Mouse (Mus musculus) megakaryocyte-erythroid progenitor cell, adult 5-6 weeks (primary cell): ENCODE results near the gene Blvrb. TPM values are rescaled to one million over a fixed set of nuclear protein-coding genes. Genes with fewer than 3 reads are reported as not detected.

Source experiments
- ATAC-seq: replicated peaks from 2 replicates; pipeline ENCODE4 v1.8.0; 2016; ENCODE audit warnings: mild to moderate bottlenecking, inconsistent platforms; ENCODE audit not compliant: severe bottlenecking, poor library complexity, low FRiP score, low TSS enrichment
- total RNA-seq, 2 experiments: library from RNA; stranded (forward) in 1 of 2; stranded (reverse) in 1 of 2; fragments of 200-1000, 215-1000 nt in 1 of 2; fragments of >200 nt in 1 of 2; fragmentation: Nextera tagmentation in 1 of 2; gene quantifications; 2 replicates each; pipeline ENCODE4 v1.2.3; 2014 to 2017

Blvrb gene
- total RNA-seq, 2 experiments from 2014 or later: 213 to 667 TPM

DNA sequence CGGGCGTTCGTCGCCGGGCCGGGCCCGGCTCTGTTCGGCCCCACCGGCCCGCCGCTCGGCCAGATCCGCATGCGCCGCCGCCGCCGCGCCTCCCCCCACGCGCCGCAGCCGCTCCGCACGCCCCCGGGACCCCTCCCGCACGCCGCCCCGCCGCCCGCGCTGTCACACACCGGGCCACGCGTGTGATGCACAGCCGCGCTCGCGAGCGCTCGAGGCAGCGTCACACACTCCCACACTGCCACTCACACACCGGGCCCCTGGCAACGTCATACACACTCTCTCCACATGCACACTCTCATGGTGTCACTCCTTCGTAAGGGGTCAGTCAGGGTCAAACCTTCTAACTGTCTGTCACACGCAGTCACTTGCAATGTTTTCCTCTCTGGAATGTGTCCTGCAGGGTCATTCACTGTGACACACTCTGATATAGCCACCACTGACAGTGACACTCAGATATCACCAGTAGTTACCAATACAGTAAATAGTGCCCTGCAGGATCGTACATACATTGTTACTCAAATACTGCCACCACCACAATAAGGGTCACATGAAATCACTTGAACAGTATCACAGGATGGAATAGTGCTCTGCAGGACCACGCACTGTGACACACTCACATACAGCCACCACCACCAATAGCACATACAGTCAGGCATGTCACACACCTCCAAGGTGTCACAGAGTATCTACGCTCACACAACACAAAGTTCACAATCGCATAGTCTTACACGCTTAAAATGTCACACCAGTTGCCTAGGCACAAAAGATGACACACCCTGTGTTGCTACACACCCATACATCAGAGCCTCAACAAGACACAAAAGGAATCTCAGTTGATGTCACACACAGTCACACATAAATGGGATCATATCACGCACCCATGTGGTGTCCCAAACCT lies 1.0 kb upstream of the Blvrb start:
- ATAC-seq: no peak

- ATAC-seq: peak; percentile 61
Observed at GRCm38 (mm10) chr7:27448421-27449206, 836 bp downstream of the Blvrb start.

DNA sequence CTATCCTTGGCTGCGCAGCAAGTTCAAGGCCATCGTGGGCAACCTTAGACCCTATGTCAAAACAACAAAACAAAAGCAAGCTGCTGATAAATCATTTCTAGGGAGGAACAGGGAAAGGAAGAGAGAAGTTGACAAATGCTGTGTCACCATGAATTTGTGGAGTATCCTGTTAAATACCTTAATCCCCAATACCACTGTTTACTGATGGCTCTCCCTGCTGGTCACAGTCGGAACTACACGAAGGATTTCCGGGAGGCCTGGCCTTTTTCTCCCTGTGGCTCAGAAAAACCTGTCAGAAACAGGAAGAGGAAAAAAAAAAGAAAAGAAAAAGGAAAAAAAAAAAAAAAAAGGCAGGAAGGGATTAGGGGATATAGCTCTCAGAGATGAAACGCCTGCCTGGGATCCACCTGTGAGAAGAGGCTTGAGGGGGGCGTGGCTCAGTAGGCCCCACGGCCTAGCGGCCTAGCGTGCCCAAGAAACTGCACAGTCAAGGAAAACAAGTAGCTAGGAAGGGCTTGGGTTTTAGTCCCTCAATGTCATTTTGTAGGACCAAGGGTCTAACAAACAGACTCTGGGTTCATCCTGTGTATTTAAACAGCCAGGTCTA lies 1.6 kb downstream of the Blvrb start:
- peak; percentile 11; the same call in 1 of the 2 replicates for ATAC-seq

DNA sequence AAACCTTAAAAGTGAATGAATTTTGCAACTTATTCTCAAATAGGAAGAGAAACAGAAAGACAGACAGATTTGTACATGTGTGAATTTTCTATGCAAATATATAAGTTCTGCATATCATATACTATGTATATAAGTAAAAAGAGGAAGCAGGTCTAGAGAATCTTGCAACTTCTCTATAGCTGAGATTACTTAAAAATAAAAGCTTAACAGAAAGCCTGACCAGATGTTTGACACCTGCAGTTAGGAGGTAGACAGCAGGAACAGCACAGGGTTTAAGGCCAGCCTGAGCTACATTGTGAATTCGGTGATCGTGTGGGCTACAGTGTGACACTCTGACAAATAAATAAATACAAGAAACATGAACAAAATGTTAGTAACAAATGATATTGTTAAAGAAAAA lies 3.6 kb downstream of the Blvrb start:
- ATAC-seq: no peak

DNA sequence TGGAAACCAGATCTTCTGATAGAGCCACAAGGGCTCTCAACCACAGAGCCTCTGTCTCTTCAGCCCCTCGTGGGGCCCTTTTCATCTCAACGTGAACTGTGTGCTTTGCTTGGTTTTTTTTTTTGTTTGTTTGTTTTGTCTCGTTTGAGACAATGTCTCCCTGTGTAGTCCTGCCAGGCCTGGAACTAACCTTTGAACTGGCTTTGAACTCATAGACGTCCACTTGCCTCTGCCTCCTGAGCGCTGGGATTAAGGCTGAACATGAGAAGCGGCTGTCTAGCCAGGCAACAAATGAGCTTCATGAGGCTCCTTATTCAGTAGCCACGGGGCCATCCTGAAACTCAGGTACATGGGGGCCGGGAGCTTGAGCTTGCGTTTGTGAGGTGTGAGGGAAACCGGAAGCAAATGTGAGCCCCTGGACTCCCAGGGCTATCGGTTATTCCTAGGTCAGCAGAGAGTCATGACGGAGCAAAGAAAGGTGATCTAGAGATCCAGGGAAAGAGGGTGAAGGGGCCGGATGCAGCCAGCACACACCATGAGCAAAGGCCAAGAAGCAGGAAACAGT lies 4.5 kb downstream of the Blvrb start:
- ATAC-seq: no peak

GRCm38 (mm10) chr7:27454461-27455121 lies 6.8 kb downstream of the Blvrb start:
- peak; percentile 61 for ATAC-seq

GRCm38 (mm10) chr7:27455273-27455672 lies 7.5 kb downstream of the Blvrb start:
- no peak for ATAC-seq

GRCm38 (mm10) chr7:27458614-27459013 lies 10.8 kb downstream of the Blvrb start:
- peak; percentile 39; the same call in 1 of the 2 replicates for ATAC-seq

- peak; percentile 62 for ATAC-seq
Observed at GRCm38 (mm10) chr7:27459640-27460039, 11.9 kb downstream of the Blvrb start.

- 0 out of 2 replicates have a peak, but pooled peaks have one; percentile 18 for ATAC-seq
Observed at GRCm38 (mm10) chr7:27460477-27460876, 12.7 kb downstream of the Blvrb start.

DNA sequence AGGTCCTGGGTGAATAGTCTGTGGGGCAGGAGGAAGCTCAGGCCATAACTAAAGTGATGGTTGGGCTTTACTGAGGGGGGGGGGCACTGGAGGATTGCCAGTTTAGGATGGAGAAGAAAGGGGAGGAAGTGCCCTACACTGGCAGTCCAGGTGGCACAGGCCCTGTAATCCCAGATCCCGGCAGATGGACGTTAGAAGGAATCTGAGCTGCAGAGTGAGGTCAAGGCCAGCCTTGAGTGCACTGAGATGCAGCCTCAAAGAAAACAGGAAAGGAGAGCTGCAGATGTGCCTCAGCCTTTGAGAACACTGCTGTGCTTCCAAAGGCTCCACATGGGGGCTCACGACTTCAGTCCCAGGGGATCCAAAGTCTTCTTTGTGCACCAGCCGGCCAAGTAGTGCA lies 19.9 kb downstream of the Blvrb start:
- ATAC-seq: no peak

GRCm38 (mm10) chr7:27471390-27472120 lies 23.8 kb downstream of the Blvrb start:
- no peak for ATAC-seq

GRCm38 (mm10) chr7:27472596-27472995 lies 24.8 kb downstream of the Blvrb start:
- ATAC-seq: no peak

DNA sequence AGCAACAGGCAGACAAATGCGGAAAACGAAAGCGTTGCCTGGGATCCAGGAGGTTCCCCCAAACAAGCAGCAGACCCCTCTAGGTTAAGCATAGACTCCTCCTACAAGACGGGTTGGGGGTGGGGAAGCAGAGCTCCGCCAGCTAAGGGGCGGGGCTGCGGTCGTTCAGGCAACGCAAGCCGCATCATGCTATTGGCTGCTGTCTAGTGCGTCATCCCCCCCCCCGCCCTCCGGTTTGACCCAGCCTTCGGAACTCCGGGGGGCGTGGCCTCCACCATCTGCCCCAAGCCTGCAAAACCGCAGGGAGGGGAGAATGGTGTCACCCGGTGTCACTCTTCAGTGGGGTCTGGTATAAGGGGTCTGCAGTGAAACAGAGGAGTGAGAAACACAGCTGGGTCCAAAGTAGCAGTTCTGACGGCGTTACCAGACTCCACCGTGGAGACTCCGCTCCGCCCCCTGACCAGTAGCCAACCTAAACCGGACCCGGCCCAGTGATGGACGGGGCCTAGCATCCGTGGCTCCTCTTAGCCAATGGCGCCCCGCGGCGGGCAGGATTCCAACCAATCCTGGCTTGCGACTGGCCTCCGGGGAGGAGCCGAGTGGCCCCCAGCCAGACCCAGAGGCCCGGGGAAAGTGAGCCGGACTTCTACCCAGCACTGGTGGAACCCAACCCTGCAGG lies 25.5 kb downstream of the Blvrb start, which contains the start of gene Sertad3:
Sertad3 (plus strand) TSS at position 613 of the 679 bp plus-strand sequence.
- peak; percentile 81 for ATAC-seq

DNA sequence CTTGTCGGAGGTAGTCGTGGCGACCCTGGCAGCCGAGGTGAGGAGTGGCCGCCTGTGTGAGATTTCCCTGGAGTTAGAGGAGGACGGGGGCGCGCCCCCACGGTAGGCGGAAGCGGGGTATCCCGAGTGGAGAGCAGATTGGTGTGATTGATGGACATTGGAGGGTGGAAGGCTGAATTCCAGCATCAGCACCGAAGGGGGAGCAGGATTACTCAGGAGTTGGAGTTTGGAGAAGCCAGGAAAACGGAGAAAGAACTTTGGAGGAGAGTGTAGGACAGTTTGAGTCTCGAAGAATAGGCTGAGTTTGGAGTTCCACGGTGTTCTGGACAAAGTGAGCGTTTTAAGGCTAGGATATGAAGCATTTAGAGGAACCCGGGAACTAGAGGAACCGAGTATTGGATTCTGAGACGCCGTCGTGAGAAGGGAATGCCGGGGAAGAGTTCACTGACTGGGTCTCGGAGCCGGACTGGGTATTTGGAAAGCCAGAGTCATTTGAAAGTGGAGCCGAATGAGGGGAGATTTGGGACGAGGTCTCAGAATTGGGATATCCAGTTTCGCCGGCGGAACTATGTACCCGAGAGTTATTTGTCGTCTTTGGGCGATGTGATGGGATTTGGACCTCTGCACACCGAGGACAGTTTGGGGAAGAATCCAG lies 26.2 kb downstream of the Blvrb start:
- no peak for ATAC-seq

DNA sequence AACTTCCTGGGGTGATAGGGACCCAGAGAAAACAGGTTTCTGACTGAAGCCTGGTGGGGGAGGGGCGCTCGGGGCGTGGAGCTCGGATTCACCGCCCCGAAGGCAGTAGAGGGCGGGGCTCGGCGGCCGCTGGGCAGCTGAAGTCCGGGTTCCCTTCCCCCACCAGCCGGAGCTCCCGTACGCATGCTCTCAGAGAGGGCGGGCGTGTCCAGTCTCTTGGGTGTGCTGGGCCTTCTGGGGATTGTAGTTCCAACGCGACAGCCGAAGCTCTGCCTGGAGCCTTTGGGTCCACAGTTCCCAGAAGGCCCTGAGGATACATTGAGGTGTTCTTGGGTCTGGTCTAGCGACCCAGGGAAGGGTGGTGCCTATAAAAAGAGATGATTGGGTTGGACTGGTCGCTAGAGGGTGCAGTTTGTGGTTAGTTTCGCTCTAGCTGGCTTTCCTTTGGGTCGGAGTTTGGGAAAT lies 26.7 kb downstream of the Blvrb start:
- peak; percentile 90 for ATAC-seq

GRCm38 (mm10) chr7:27475596-27475995 lies 27.8 kb downstream of the Blvrb start:
- ATAC-seq: no peak
